Mouse (Mus musculus) 416B (cell line): ENCODE results near the gene Unc13c.

Experiments
- DNase-seq: peaks from one replicate; pipeline ENCODE4 v3.0.0; 2011; ENCODE audit warnings: low read depth

Gene Unc13c

GRCm38 (mm10) chr9:73638119-73638518 is 330.6 kb downstream of the Unc13c start:
- peak; percentile 11 for DNase-seq

DNA sequence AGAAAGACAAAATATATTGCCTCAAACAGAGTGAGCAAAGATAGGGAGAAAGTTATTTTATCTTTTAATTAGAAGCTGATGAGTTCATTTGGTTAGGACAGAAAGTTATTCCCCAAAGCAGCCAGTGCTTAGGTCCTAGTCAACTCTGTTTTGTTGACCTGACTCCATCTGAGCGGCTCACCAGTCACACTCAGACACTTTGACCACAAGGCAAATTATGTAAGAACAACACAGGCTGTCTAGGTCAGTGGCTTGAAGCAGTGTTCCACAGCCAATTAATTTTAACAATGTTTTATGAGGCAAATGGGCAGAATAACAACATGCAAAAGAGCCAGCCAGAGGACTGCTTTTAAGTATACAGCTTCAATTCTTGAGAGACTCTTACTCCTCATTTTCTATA is 343.6 kb downstream of the Unc13c start:
- no peak for DNase-seq

GRCm38 (mm10) chr9:73612896-73613295 is 355.9 kb downstream of the Unc13c start:
- no peak for DNase-seq

- no peak for DNase-seq
These were observed 364.8 kb downstream of the Unc13c start for GRCm38 (mm10) chr9:73603921-73604320.

DNA sequence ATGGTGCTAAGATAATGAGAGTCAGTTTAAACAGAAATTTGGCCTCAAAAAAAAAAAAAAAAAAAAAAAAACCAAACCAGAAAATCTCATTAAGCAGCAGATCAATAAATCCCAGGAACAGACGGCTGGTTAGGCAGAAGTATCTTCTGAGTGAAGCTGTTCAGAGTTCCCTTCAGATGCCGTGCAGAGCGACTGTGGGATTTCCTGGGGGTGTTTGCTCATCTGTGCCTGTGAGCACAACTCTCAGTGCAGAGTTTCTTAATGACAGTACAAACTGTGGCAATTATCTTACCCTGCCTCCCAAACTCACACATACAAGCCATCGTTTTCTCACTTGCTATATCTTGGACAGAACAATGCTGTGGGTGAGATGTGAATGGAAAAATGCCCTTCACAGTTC is 403.2 kb downstream of the Unc13c start:
- DNase-seq = no peak

DNA sequence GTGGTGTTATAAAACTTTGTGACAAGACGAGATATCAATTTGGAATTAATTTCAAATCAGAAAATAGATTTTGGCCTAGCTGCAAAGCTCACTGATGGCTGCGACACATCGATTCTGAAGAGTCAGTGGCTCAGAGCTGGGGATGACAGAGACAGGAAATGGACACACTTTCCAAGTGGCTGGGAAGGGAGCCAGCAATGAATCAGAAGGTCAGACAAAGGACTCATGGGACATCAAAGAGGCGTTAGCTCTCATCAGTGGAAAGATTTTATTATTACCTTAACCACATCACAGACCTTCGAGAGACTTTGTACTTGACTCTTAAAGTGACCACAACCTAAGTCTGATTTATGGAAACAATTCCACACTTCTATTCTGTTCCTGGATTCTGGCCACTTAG is 408.7 kb downstream of the Unc13c start:
- peak; percentile 3 for DNase-seq

GRCm38 (mm10) chr9:73557805-73558204 is 411.0 kb downstream of the Unc13c start:
- DNase-seq = peak; percentile 60

- DNase-seq = no peak
These were observed 413.4 kb downstream of the Unc13c start for GRCm38 (mm10) chr9:73555354-73555753.

DNA sequence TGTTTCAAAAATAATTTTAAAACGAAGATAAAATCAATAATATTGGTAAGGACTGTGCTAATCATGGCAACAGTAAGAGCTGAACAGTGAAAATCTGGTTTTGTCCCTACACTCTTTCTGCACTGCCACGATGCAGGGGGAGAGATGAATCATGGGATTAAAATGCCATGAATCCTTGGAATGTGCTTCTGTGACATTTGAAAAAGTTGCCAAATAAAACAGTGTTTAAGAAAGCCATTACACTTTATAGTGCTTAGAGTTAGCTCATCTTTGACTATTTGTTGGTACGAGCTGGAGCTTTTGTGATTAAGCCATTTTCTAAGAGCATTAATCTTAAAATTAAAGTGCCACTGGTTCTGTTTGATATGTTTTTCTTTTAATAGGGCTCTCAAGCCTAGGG is 496.2 kb downstream of the Unc13c start:
- no peak for DNase-seq

DNA sequence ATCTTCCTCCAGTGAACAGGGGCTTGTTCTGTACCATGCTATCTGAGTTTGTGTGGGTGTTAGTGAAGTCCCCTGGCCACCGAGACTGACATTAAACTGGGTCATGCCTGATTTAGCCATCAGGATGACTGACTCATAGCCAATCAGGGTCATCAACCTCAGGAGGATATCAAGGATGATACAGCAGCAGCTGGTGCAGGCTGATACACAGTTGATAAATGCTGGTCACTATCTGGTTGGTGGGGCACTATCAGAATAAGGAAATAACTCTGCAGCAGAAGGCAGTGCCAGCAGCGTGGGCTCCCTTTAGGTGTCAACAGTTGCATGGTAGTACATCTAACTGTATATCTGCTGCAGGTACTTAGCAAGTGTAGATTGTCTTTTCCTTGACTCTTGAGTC is 506.7 kb downstream of the Unc13c start:
- peak; percentile 26 for DNase-seq

- no peak for DNase-seq
These were observed 518.8 kb downstream of the Unc13c start for GRCm38 (mm10) chr9:73450009-73450408.

DNA sequence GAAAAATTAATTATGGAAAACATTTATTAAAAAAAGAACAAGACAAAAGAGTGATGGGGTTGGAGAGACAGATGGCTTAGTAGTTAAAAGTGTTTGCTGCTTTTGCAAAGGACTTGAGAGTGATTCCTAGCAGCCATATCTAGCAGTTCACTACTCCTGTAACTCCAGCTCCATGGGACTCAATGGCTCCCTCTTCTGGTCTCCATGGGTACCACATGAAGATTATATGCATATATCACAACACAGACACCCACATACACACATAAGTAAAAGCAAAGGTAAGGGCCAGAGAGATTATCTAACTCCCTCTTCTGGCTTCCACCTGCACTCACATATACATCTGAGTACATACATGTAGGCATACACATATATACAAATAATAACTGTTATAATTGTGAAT is 519.5 kb downstream of the Unc13c start:
- DNase-seq = no peak

- no peak for DNase-seq
These were observed 536.8 kb downstream of the Unc13c start for GRCm38 (mm10) chr9:73431925-73432324.
